Mouse (Mus musculus) lung, postnatal 0 days (tissue): ENCODE data around the gene Noxo1. TPM values are rescaled to one million over a fixed set of nuclear protein-coding genes. Genes with fewer than 3 reads are reported as not detected.

Experiments used
- ATAC-seq: fragments of 200-750 bp; cut with Nextera tagmentation; 2 replicates; pipeline ENCODE4 v1.8.0; 2017; ENCODE audit warnings: moderate library complexity
- DNase-seq: peaks from one replicate; pipeline ENCODE4 v3.0.0-alpha.2; 2016; ENCODE audit warnings: low spot score
- H3K27ac ChIP-seq: fragments of 300-500 bp; sonication (generic); 2 replicates; pipeline ENCODE4 v1.5.1; 2014; ENCODE audit warnings: antibody characterized with exemption, mild to moderate bottlenecking, low read length, mixed read lengths
- H3K27me3 ChIP-seq: fragments of 300-500 bp; sonication (generic); replicated peaks from 2 replicates; pipeline ENCODE4 v1.6.1; 2014; ENCODE audit warnings: low read length, mixed read lengths; ENCODE audit not compliant: insufficient read depth
- H3K36me3 ChIP-seq: fragments of 300-500 bp; sonication (generic); 2 replicates; pipeline ENCODE4 v1.6.1; 2014; ENCODE audit warnings: low read length, mixed read lengths; ENCODE audit not compliant: insufficient read depth
- H3K4me1 ChIP-seq: fragments of 300-500 bp; sonication (generic); 2 replicates; pipeline ENCODE4 v1.6.1; 2014; ENCODE audit warnings: antibody characterized with exemption, low read depth, low read length, mixed read lengths; ENCODE audit not compliant: insufficient read depth
- H3K4me2 ChIP-seq: fragments of 300-500 bp; sonication (generic); replicated peaks from 2 replicates; pipeline ENCODE4 v1.6.1; 2014; ENCODE audit warnings: low read depth, mild to moderate bottlenecking, low read length, moderate library complexity, mixed read lengths
- H3K4me3 ChIP-seq: fragments of 300-500 bp; sonication (generic); 2 replicates; pipeline ENCODE4 v1.5.1; 2014; ENCODE audit warnings: low read depth, low read length
- H3K9ac ChIP-seq: fragments of 300-500 bp; sonication (generic); replicated peaks from 2 replicates; pipeline ENCODE4 v1.6.1; 2014; ENCODE audit warnings: low read depth, mild to moderate bottlenecking
- H3K9me3 ChIP-seq: fragments of 300-500 bp; sonication (generic); 2 replicates; pipeline ENCODE4 v1.6.1; 2016; ENCODE audit warnings: low read length, mixed read lengths
- CTCF ChIP-seq: IDR thresholded peaks from 2 replicates; pipeline ENCODE4 v1.5.1; 2016; ENCODE audit warnings: antibody characterized with exemption, mild to moderate bottlenecking
- EP300 ChIP-seq: IDR thresholded peaks from 2 replicates; pipeline ENCODE4 v1.6.1; 2016; ENCODE audit warnings: antibody characterized with exemption, mild to moderate bottlenecking, control low read depth
- WGBS: fragments of 180-500 bp; shearing (Covaris S2); extraction: QIAGEN DNeasy Blood & Tissue Kit; methylation state at CpG from one replicate; pipeline ENCODE4 v1.1.7; 2014; 5-methylcytosine and 5-hydroxymethylcytosine counted together
- polyA plus RNA-seq: library from polyadenylated mRNA; unstranded; fragments of >200 nt; fragmentation: Nextera tagmentation; extraction: Ambion mirVana; gene quantifications from 2 replicates; pipeline ENCODE4 v1.2.1, GENCODE M21; 2015

Noxo1 gene
- polyA plus RNA-seq, 1 experiment from 2014 or later, result 5.3 TPM

DNA sequence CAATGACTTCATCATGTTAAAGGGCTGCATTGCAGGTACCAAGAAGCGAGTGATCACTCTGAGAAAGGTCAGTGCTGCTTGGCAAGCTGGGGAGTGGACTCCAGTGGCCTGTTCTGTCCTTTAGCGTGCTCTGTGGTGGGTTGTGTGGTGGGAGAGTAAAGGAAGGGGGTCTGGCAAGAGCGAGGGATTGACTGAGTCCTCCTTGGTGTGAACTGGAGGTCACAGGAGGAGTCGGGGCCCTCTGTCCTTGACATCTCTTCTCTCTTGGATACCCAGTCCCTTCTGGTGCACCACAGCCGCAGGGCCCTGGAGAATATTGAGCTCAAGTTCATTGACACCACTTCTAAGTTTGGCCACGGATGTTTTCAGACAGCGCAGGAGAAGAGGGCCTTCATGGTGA lies 39.4 kb downstream of the Noxo1 start:
- no peak for DNase-seq
- 85% methylated on average over 7 of the region's 7 CpGs for WGBS
- Histone ChIP-seq H3K9me3 (no peaks in the 10 kb centered on the region), H3K4me1 (peaks cover 7% of the 10 kb centered on the region; the same call in 1 of the 2 replicates), H3K9ac (no peak overlapping the region), H3K4me2 (peak overlapping the region; percentile 85; the same call in 1 of the 2 replicates), H3K4me3 (no peak overlapping the region), H3K27ac (peak overlapping the region; percentile 71; the same call in 1 of the 2 replicates), H3K36me3 (0 out of 2 replicates have a peak, but pooled peaks cover 6% of the 10 kb centered on the region), H3K27me3 (no peaks in the 10 kb centered on the region)
- TF ChIP-seq CTCF, result no peak
- no peak for TF ChIP-seq EP300
- ATAC-seq, result no peak

GRCm38 (mm10) chr17:24736330-24737051 lies 40.5 kb downstream of the Noxo1 start, which contains the start of gene Msrb1:
Gene Msrb1 (plus strand): TSS chr17:24736642.
- Histone ChIP-seq H3K4me2 (peak within 1 kb of the TSS; percentile 85), H3K4me3 (peak within 1 kb of the TSS; percentile 60), H3K9me3 (no peaks in the 10 kb centered on the region), H3K27me3 (no peaks in the 10 kb centered on the region), H3K27ac (peak within 1 kb of the TSS; percentile 83), H3K4me1 (peaks cover 7% of the 10 kb centered on the region; the same call in 1 of the 2 replicates), H3K36me3 (peaks cover 8% of the 10 kb centered on the region; the same call in 1 of the 2 replicates), H3K9ac (peak within 1 kb of the TSS; percentile 45)
- under 1% methylated on average over 29 of the region's 29 CpGs for WGBS
- DNase-seq (peak; percentile 100), ATAC-seq (peak; percentile 98)
- no peak for TF ChIP-seq CTCF
- peak; percentile 20; the same call in 1 of the 2 replicates for TF ChIP-seq EP300

DNA sequence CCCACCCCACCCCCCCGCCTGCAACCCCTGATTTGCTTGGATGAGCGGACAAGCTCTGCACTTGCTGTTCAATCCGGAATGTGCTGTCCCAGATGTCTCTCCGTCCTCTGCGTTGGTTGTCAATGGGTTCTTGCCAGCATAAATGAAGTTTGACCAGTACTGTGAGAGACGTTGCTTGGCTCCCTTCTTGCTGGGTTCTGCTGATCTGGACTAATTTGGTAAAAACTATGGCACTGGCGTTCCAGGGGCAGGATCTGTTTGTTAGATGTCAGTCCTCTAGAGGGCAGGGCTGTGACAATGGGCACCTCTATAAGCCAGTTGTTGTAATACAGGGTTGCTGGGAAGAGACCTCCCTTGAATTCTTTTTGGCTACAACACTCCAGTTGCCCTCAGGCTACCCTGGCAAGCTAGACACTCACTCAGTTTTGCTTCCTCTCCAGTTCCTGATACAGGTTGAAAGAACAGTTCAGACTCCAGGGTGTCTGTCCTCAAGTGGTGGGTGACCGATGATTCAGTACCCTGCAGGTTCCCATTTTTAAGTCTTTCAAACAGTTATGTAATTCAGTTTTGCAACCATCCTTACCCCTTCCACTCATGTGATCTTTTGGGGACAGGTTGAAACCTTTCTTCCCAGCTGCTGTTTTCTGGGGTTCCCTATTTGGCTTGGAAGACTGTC lies 41.2 kb downstream of the Noxo1 start:
- H3K4me3 ChIP-seq, result peak overlapping the region; percentile 60
- H3K9ac ChIP-seq, result peak overlapping the region; percentile 45; the same call in 1 of the 2 replicates
- no peaks in the 10 kb centered on the region for H3K27me3 ChIP-seq
- peaks cover 7% of the 10 kb centered on the region; the same call in 1 of the 2 replicates for H3K4me1 ChIP-seq
- H3K9me3 ChIP-seq, result no peaks in the 10 kb centered on the region
- DNase-seq (peak; percentile 44), ATAC-seq (no peak)
- 18% methylated on average over 8 of the region's 8 CpGs for WGBS
- H3K27ac ChIP-seq, result peak overlapping the region; percentile 83; the same call in 1 of the 2 replicates
- H3K36me3 ChIP-seq, result peaks cover 11% of the 10 kb centered on the region; the same call in 1 of the 2 replicates
- peak overlapping the region; percentile 85 for H3K4me2 ChIP-seq
- TF ChIP-seq EP300 (no peak), CTCF (peak; percentile 32)

DNA sequence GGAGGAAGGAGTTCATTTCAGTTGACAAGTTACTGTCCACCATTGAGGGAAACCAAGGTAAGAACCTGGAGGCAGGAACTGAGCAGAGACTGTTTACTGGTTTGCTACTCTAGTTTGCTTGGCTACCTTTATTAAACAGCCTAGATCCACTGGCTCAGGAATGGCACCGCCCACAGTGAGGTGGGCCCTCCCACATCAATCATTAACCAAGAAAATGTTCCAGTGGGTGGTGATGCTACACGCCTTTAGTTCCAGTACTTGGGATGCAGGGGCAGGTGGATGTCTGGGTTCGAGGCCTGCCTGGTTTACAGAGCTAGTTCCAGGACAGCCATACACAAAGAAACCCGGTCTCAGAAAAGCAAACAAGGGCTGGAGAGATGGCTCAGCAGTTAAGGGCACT lies 42.2 kb downstream of the Noxo1 start:
- 75% methylated on average over 4 of the region's 4 CpGs for WGBS
- ATAC-seq (no peak), DNase-seq (no peak)
- Histone ChIP-seq H3K4me2 (no peak overlapping the region), H3K9ac (no peak overlapping the region), H3K4me3 (no peak overlapping the region), H3K36me3 (peaks cover 11% of the 10 kb centered on the region; the same call in 1 of the 2 replicates), H3K27me3 (no peaks in the 10 kb centered on the region), H3K4me1 (peaks cover 7% of the 10 kb centered on the region; the same call in 1 of the 2 replicates), H3K9me3 (no peaks in the 10 kb centered on the region), H3K27ac (no peak overlapping the region)
- TF ChIP-seq EP300, result no peak
- TF ChIP-seq CTCF, result no peak

GRCm38 (mm10) chr17:24739926-24740325 lies 43.9 kb downstream of the Noxo1 start:
- ATAC-seq, result no peak

GRCm38 (mm10) chr17:24742307-24742706 lies 46.3 kb downstream of the Noxo1 start:
- H3K36me3 ChIP-seq, result peaks cover 11% of the 10 kb centered on the region; the same call in 1 of the 2 replicates
- peaks cover under 1% of the 10 kb centered on the region; the same call in 1 of the 2 replicates for H3K4me1 ChIP-seq
- no peak overlapping the region for H3K4me3 ChIP-seq
- DNase-seq, result peak; percentile 37
- H3K27me3 ChIP-seq, result no peaks in the 10 kb centered on the region
- no peak overlapping the region for H3K4me2 ChIP-seq
- no peak overlapping the region for H3K27ac ChIP-seq
- H3K9ac ChIP-seq, result no peak overlapping the region; the same call in 1 of the 2 replicates
- H3K9me3 ChIP-seq, result no peaks in the 10 kb centered on the region
- TF ChIP-seq CTCF (no peak), EP300 (no peak)
- 53% methylated on average over 8 of the region's 8 CpGs for whole genome bisulfite sequencing
- ATAC-seq, result peak; percentile 20; the same call in 1 of the 2 replicates

More at GRCm38 (mm10) chr17:24739926-24740325, 43.9 kb downstream of the Noxo1 start:
- Histone ChIP-seq H3K27me3 (no peaks in the 10 kb centered on the region), H3K9ac (no peak overlapping the region), H3K4me3 (no peak overlapping the region), H3K4me1 (peaks cover 7% of the 10 kb centered on the region; the same call in 1 of the 2 replicates), H3K36me3 (peaks cover 11% of the 10 kb centered on the region; the same call in 1 of the 2 replicates), H3K27ac (no peak overlapping the region), H3K4me2 (no peak overlapping the region), H3K9me3 (no peaks in the 10 kb centered on the region)
- no peak for DNase-seq
- TF ChIP-seq CTCF (no peak), EP300 (no peak)
- 66% methylated on average over 8 of the region's 8 CpGs for WGBS
